Mouse (Mus musculus) megakaryocyte, embryonic 14.5 days (primary cell): ENCODE measurements around the gene Lyst.

Experiments
- FLI1 ChIP-seq: IDR thresholded peaks from 2 replicates; pipeline ENCODE4 v1.6.1; 2012; ENCODE audit warnings: low read length, inconsistent platforms, mixed read lengths
- GATA1 ChIP-seq: IDR thresholded peaks from 3 replicates; pipeline ENCODE4 v1.6.1; 2012; ENCODE audit warnings: mixed read lengths, low read length, inconsistent platforms, borderline replicate concordance

- TF ChIP-seq GATA1 (no peak), FLI1 (no peak)
Observed at GRCm38 (mm10) chr13:13614235-13614634, 24.0 kb downstream of the Lyst start.
